Mouse (Mus musculus) liver, embryonic 15.5 days (tissue): ENCODE data around the gene Psmb8. TPM values are rescaled to one million over a fixed set of nuclear protein-coding genes. Genes with fewer than 3 reads are reported as not detected.

ENCODE experiments used
- ATAC-seq: fragments of 200-750 bp; cut with Nextera tagmentation; 2 replicates; pipeline ENCODE4 v1.8.0; 2017; ENCODE audit warnings: moderate number of reproducible peaks, mild to moderate bottlenecking, moderate library complexity; ENCODE audit not compliant: insufficient read depth
- H3K27ac ChIP-seq: fragments of 300-500 bp; sonication (generic); replicated peaks from 2 replicates; pipeline ENCODE4 v1.5.1; 2015; ENCODE audit warnings: mild to moderate bottlenecking, inconsistent platforms
- H3K27me3 ChIP-seq: fragments of 300-500 bp; sonication (generic); 2 replicates; pipeline ENCODE4 v1.6.1; 2015; ENCODE audit warnings: mild to moderate bottlenecking, inconsistent platforms
- H3K36me3 ChIP-seq: fragments of 300-500 bp; sonication (generic); replicated peaks from 2 replicates; pipeline ENCODE4 v1.6.1; 2015; ENCODE audit warnings: moderate library complexity, mild to moderate bottlenecking, inconsistent platforms
- H3K4me1 ChIP-seq: fragments of 300-500 bp; sonication (generic); replicated peaks from 2 replicates; pipeline ENCODE4 v1.6.1; 2015; ENCODE audit warnings: inconsistent platforms
- H3K4me2 ChIP-seq: fragments of 300-500 bp; sonication (generic); 2 replicates; pipeline ENCODE4 v1.6.1; 2015; ENCODE audit warnings: moderate library complexity, mild to moderate bottlenecking, inconsistent platforms
- H3K4me3 ChIP-seq: fragments of 300-500 bp; sonication (generic); replicated peaks from 2 replicates; pipeline ENCODE4 v1.5.1; 2015; ENCODE audit warnings: mild to moderate bottlenecking, inconsistent platforms
- H3K9ac ChIP-seq: fragments of 300-500 bp; sonication (generic); 2 replicates; pipeline ENCODE4 v1.6.1; 2015; ENCODE audit warnings: moderate library complexity, mild to moderate bottlenecking, inconsistent platforms
- H3K9me3 ChIP-seq: fragments of 300-500 bp; sonication (generic); replicated peaks from 2 replicates; pipeline ENCODE4 v1.6.1; 2016; ENCODE audit warnings: inconsistent platforms
- WGBS: fragments of 180-500 bp; shearing (Covaris S2); methylation state at CpG from one replicate; pipeline ENCODE4 v1.1.7; 2015; ENCODE audit warnings: mixed read lengths; ENCODE audit not compliant: insufficient replicate concordance; 5-methylcytosine and 5-hydroxymethylcytosine counted together
- polyA plus RNA-seq: library from polyadenylated mRNA; unstranded; fragments of >200 nt; fragmentation: Nextera tagmentation; extraction: Ambion mirVana; gene quantifications from 2 replicates; pipeline ENCODE4 v1.2.1, GENCODE M21; 2015

Psmb8 gene
- polyA plus RNA-seq, 1 experiment from 2014 or later: 22.8 TPM

DNA sequence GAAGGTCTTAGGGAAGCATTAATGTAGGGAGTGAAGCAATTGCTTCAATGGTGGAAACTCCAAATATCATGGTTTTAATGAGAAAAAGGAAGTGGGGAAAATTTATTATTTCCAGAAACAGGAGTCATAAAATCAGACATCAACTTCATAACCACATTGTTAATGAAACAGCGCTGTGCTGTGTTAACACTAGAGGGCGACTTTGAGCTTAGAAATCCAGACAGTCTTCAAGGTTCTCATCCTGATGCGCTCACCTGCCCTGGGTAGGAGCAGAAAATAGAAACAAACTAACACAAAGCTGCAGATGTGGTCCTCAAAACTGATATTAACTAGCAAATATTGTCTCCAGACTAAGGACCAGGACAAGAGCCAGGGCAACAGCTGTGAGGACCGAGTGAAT, 52.4 kb downstream of the Psmb8 start:
- H3K9me3 ChIP-seq: no peaks in the 10 kb centered on the region
- no peaks in the 10 kb centered on the region for H3K36me3 ChIP-seq
- 11% methylated on average over 4 of the region's 4 CpGs for WGBS
- H3K4me2 ChIP-seq: no peak overlapping the region
- no peaks in the 10 kb centered on the region for H3K4me1 ChIP-seq
- H3K27ac ChIP-seq: no peak overlapping the region
- ATAC-seq: no peak
- no peak overlapping the region for H3K9ac ChIP-seq
- H3K4me3 ChIP-seq: no peak overlapping the region
- H3K27me3 ChIP-seq: 0 out of 2 replicates have a peak, but pooled peaks cover 4% of the 10 kb centered on the region

Other genes with a start within 250 kb of the Psmb8 start
- gene B3galt4, start 246.2 kb upstream of the Psmb8 start, polyA plus RNA-seq: 2.4 and 2.5 TPM in 2 replicates
- 23.3 and 24.6 TPM in 2 replicates for gene Vps52, start 241.9 kb upstream of the Psmb8 start, polyA plus RNA-seq
- 939 and 1,010 TPM in 2 replicates for gene Rps18, start 241.7 kb upstream of the Psmb8 start, polyA plus RNA-seq
- gene H2-K1, start 197.4 kb upstream of the Psmb8 start, polyA plus RNA-seq: 123 and 165 TPM in 2 replicates
- gene Ring1, start 173.0 kb upstream of the Psmb8 start, polyA plus RNA-seq: 5.5 and 7.2 TPM in 2 replicates
- 30.7 and 37.0 TPM in 2 replicates for gene H2-Ke6, start 169.7 kb upstream of the Psmb8 start, polyA plus RNA-seq
- 56.3 and 68.5 TPM in 2 replicates for gene Slc39a7, start 166.0 kb upstream of the Psmb8 start, polyA plus RNA-seq
- gene Rxrb, start 165.9 kb upstream of the Psmb8 start, polyA plus RNA-seq: 16.7 and 19.3 TPM in 2 replicates
- gene Col11a2, start 158.3 kb upstream of the Psmb8 start, polyA plus RNA-seq: 0.59 and 0.79 TPM in 2 replicates
- gene H2-Oa, start 105.4 kb upstream of the Psmb8 start, polyA plus RNA-seq: 0.17 and 0.40 TPM in 2 replicates
- gene H2-DMa, start 78.2 kb upstream of the Psmb8 start, polyA plus RNA-seq: 6.4 TPM in 2 replicates
- gene Brd2, start 75.1 kb upstream of the Psmb8 start, polyA plus RNA-seq: 37.8 and 40.1 TPM in 2 replicates
- 0.54 and 1.0 TPM in 2 replicates for gene H2-DMb2, start 54.4 kb upstream of the Psmb8 start, polyA plus RNA-seq
- gene H2-DMb1, start 44.6 kb upstream of the Psmb8 start, polyA plus RNA-seq: 1.6 and 1.7 TPM in 2 replicates
- 4.2 and 4.8 TPM in 2 replicates for gene Tap1, start 10.2 kb upstream of the Psmb8 start, polyA plus RNA-seq
- gene Psmb9, start 10.0 kb upstream of the Psmb8 start, polyA plus RNA-seq: 10.6 and 11.2 TPM in 2 replicates
- 7.2 and 7.4 TPM in 2 replicates for gene Tap2, start 5.8 kb downstream of the Psmb8 start, polyA plus RNA-seq
- 0.31 and 0.51 TPM in 2 replicates for gene H2-Ob, start 41.2 kb downstream of the Psmb8 start, polyA plus RNA-seq
- 6.6 and 9.3 TPM in 2 replicates for gene H2-Ab1, start 60.0 kb downstream of the Psmb8 start, polyA plus RNA-seq
- gene H2-Aa, start 90.1 kb downstream of the Psmb8 start, polyA plus RNA-seq: 2.6 and 2.8 TPM in 2 replicates
- 1.7 and 1.8 TPM in 2 replicates for gene H2-Eb1, start 108.1 kb downstream of the Psmb8 start, polyA plus RNA-seq
- not detected in 2 replicates for gene H2-Eb2, start 127.9 kb downstream of the Psmb8 start, polyA plus RNA-seq
- gene Btnl2, start 157.1 kb downstream of the Psmb8 start, polyA plus RNA-seq: 0.03 TPM in 1 of 2 replicates, not detected in the other
- 0.05 TPM in 1 of 2 replicates, not detected in the other for gene Btnl1, start 179.4 kb downstream of the Psmb8 start, polyA plus RNA-seq
- gene BC051142, start 201.1 kb downstream of the Psmb8 start, polyA plus RNA-seq: not detected in 2 replicates